Mouse (Mus musculus): ENCODE results near the gene Ngrn. TPM values are rescaled to one million over a fixed set of nuclear protein-coding genes. Genes with fewer than 3 reads are reported as not detected.

The Ngrn gene
- polyA plus RNA-seq, 1 experiment from 2014 or later = 37.2 TPM

GRCm38 (mm10) chr7:80298754-80299153 lies 37.7 kb downstream of the Ngrn start:
- DNase-seq (ENCODE audit: low read depth, low spot score) (peak; percentile 24), ATAC-seq (no peak)
- in situ Hi-C loops (cut with MboI; ENCODE audit: low pct_unique_long_range_greater_than_20kb) = no loop called here
- H3K27me3 ChIP-seq = no peaks in the 10 kb centered on the region
- ChIA-PET CTCF (no interaction called here), POLR2A (no interaction called here)
- no peak for TF ChIP-seq CTCF (IDR thresholded peaks at IDR 0.05)

GRCm38 (mm10) chr7:80299568-80299967 lies 38.6 kb downstream of the Ngrn start:
- in situ Hi-C loops (cut with MboI; ENCODE audit: low pct_unique_long_range_greater_than_20kb) = no loop called here

GRCm38 (mm10) chr7:80301522-80301921 lies 40.5 kb downstream of the Ngrn start:
- no peak for DNase-seq (ENCODE audit: low read depth, low spot score)
- CTCF ChIA-PET = interaction anchor here (0.8 to 1.4 kb wide), 4 partner anchors 9 to 46 kb away, joined by 3 to 4 read pairs (median 3); no protein-coding TSS in a partner anchor
- POLR2A ChIA-PET = interaction anchor here (0.5 to 1.5 kb wide), 3 partner anchors 16 to 250 kb away, joined by 3 to 6 read pairs (median 4); no protein-coding TSS in a partner anchor
- H3K27me3 ChIP-seq = no peaks in the 10 kb centered on the region
- no peak for TF ChIP-seq CTCF (IDR thresholded peaks at IDR 0.05)
- in situ Hi-C loops (cut with MboI; ENCODE audit: low pct_unique_long_range_greater_than_20kb) = no loop called here
- no peak for ATAC-seq

More at GRCm38 (mm10) chr7:80299568-80299967, 38.6 kb downstream of the Ngrn start:
- ATAC-seq = no peak
- ChIA-PET CTCF (interaction anchor here (0.9 to 1.8 kb wide), 2 partner anchors 19 to 41 kb away, joined by 3 to 4 read pairs; partner anchors contain the start of gene Unc45a), POLR2A (no interaction called here)
- no peak for DNase-seq (ENCODE audit: low read depth, low spot score)
- no peak for TF ChIP-seq CTCF (IDR thresholded peaks at IDR 0.05)
- no peaks in the 10 kb centered on the region for H3K27me3 ChIP-seq

GRCm38 (mm10) chr7:80307766-80308165 lies 46.8 kb downstream of the Ngrn start:
- H3K27me3 ChIP-seq = no peaks in the 10 kb centered on the region
- in situ Hi-C loops (cut with MboI; ENCODE audit: low pct_unique_long_range_greater_than_20kb) = no loop called here
- POLR2A ChIA-PET = no interaction called here
- ATAC-seq (no peak), DNase-seq (ENCODE audit: low read depth, low spot score) (no peak)
- TF ChIP-seq CTCF (IDR thresholded peaks at IDR 0.05) = no peak
- CTCF ChIA-PET = no interaction called here

GRCm38 (mm10) chr7:80310771-80311170 lies 49.8 kb downstream of the Ngrn start:
- POLR2A ChIA-PET = no interaction called here
- no peak for TF ChIP-seq CTCF (IDR thresholded peaks at IDR 0.05)

More at GRCm38 (mm10) chr7:80310771-80311170, 49.8 kb downstream of the Ngrn start:
- in situ Hi-C loops (cut with MboI; ENCODE audit: low pct_unique_long_range_greater_than_20kb) = no loop called here
- DNase-seq (ENCODE audit: low read depth, low spot score) (no peak), ATAC-seq (no peak)
- CTCF ChIA-PET = interaction anchor here (0.9 to 1.6 kb wide), 2 partner anchors 9 to 12 kb away, joined by 3 to 4 read pairs; no protein-coding TSS in a partner anchor
- H3K27me3 ChIP-seq = no peaks in the 10 kb centered on the region

Other genes starting within 250 kb of the Ngrn start
- 15.9 TPM for gene Zfp710, start 236.4 kb upstream of the Ngrn start, polyA plus RNA-seq (2021)
- 679 TPM for gene Idh2, start 145.8 kb upstream of the Ngrn start, polyA plus RNA-seq (2021)
- gene Sema4b, start 74.4 kb upstream of the Ngrn start, polyA plus RNA-seq (2021) = 55.3 TPM
- 120 TPM for gene Cib1, start 28.4 kb upstream of the Ngrn start, polyA plus RNA-seq (2021)
- gene Gdpgp1, start 28.4 kb upstream of the Ngrn start, polyA plus RNA-seq (2021) = 4.0 TPM
- gene Ttll13, start 14.8 kb upstream of the Ngrn start, polyA plus RNA-seq (2021) = 0.73 TPM
- gene Vps33b, start 8.4 kb downstream of the Ngrn start, polyA plus RNA-seq (2021) = 24.6 TPM
- gene Prc1, start 33.2 kb downstream of the Ngrn start, polyA plus RNA-seq (2021) = 93.8 TPM
- gene Rccd1, start 63.2 kb downstream of the Ngrn start, polyA plus RNA-seq (2021) = 11.5 TPM
- gene Unc45a, start 79.8 kb downstream of the Ngrn start, polyA plus RNA-seq (2021) = 71.3 TPM
- 78.7 TPM for gene Hddc3, start 81.9 kb downstream of the Ngrn start, polyA plus RNA-seq (2021)
- gene Man2a2, start 110.2 kb downstream of the Ngrn start, polyA plus RNA-seq (2021) = 129 TPM
- gene Fes, start 126.7 kb downstream of the Ngrn start, polyA plus RNA-seq (2021) = 5.6 TPM
- 120 TPM for gene Furin, start 144.2 kb downstream of the Ngrn start, polyA plus RNA-seq (2021)

All from Patski (cell line).